Mouse (Mus musculus) left cerebral cortex, adult 2 months (tissue): ENCODE measurements at regions not wholly inside any gene's neighbourhood (a gene's known extent, or its start where the extent isn't known, plus 50 kb on each side); places are given as distances from the start of the nearest gene placed in this dataset.
"Not testable (repeated sequence)": the region's sequence is repeated elsewhere in the genome, so short reads cannot be mapped to it uniquely, and the experiment has no call there.

Experiments
- DNase-seq, 2 experiments: peaks; one replicate each; pipeline ENCODE4 v3.0.0; 2021 to 2022; ENCODE audit warnings: low spot score in 2 of 2, mixed read lengths in 1 of 2; ENCODE audit errors: extremely low spot score in 1 of 2
- H3K27ac ChIP-seq: fragments of 200-600 bp; 2 replicates; pipeline ENCODE4 v1.8.1; 2022
- H3K4me3 ChIP-seq: fragments of 200-600 bp; 2 replicates; pipeline ENCODE4 v1.8.1; 2022
- CTCF ChIP-seq: fragments of 200-600 bp; IDR thresholded peaks from 2 replicates; pipeline ENCODE4 v1.8.1; 2022; ENCODE audit warnings: antibody characterized with exemption, mild to moderate bottlenecking, moderate library complexity
- intact Hi-C: fragments of 180-260 bp; cut with DNase I; formaldehyde crosslinking; loops from one replicate; pipeline ENCODE4 v1.15.1; 2025

DNA sequence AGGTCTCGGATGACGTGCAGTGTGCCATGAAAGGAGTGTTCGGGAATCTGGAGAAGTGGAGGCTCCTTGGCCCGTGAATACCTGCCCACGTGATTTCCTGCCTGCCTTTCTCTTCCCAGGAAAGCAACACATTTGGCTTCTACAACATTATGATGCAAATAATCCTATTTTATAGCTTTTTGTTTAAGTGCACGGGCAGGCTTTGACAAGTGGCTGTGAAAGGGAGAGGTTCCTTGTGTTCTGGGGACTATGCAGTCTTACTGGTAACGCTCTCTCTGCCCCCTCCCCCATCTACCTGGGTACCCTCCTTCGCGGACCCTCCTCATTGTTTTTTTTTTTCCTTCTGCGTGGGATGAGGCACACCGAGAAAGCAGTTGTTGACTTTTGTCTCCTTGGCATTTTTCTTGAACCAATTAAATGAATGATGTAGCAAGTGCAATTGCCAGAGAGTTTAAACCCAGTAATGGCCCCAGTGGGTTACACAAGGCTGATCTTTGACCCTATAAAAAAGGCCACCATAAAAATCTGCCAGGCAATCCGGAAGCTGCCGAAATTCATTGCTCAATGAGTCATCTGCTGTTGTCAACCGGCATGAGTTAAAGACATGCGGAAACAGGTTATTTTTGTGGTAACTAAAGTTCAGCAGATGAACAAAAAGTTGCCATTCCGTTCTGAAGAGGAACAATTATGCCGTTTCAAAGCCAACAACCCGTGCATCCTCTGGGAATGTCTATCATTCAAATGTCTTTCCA, 90.7 kb downstream of the Dusp6 start:
- TF ChIP-seq CTCF: no peak
- DNase-seq: no peak
- intact Hi-C loops: no loop called here

DNA sequence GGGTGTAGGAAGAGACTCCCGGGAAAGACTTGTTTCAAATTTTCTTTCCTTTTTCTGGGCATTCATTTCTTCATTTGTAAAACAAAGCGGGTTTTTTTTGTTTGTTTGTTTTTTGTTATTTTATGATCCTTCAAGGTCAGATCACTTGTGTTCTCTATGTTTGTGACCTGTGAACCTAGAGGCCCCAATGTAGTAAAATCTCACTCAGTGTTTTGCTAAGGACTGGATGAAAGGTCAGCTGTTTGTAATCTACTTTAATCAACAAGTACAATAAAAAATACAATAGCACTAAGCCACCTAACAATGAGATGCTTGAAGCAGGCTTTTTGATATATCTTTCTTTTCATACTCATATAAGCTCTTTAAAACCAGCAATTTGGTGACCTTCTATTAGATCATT, 91.3 kb downstream of the Dusp6 start:
- intact Hi-C loops: no loop called here
- Histone ChIP-seq H3K4me3 (no peak overlapping the region), H3K27ac (no peak overlapping the region)
- no peak for TF ChIP-seq CTCF
- no peak for DNase-seq

More for the DNA sequence above, 90.7 kb downstream of the Dusp6 start:
- H3K4me3 ChIP-seq: no peak overlapping the region
- no peak overlapping the region for H3K27ac ChIP-seq

- no peak for DNase-seq
- H3K27ac ChIP-seq: no peak overlapping the region
- H3K4me3 ChIP-seq: no peak overlapping the region
- intact Hi-C loops: loop anchor here (5.0 kb wide), 1 partner anchor 42 kb away; no protein-coding TSS in a partner anchor
- no peak for TF ChIP-seq CTCF
Observed at GRCm38 (mm10) chr10:99355303-99355702, 92.3 kb downstream of the Dusp6 start.

DNA sequence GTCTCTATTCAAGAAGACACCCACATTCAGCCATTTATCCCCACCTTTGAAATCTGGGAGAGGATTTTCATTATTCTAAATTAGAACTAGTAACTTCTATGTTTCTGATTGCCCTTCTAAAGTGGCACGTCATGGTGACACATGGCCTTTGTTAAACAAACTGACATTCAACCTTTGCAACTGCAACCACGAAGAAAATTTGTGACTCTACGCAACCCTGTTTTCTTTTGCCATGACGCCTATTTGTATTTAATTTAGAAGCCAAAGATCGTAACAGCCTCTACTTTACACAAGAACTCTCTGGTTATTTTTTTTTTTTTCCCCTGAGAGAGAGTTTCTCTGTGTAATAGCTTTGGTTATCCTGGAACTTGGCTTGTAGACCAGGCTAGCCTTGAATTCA, 93.2 kb downstream of the Dusp6 start:
- no peak for DNase-seq
- intact Hi-C loops: loop anchor here (2.0 to 5.0 kb wide), 2 partner anchors 41 to 45 kb away; no protein-coding TSS in a partner anchor
- H3K4me3 ChIP-seq: no peak overlapping the region
- H3K27ac ChIP-seq: no peak overlapping the region
- TF ChIP-seq CTCF: no peak

DNA sequence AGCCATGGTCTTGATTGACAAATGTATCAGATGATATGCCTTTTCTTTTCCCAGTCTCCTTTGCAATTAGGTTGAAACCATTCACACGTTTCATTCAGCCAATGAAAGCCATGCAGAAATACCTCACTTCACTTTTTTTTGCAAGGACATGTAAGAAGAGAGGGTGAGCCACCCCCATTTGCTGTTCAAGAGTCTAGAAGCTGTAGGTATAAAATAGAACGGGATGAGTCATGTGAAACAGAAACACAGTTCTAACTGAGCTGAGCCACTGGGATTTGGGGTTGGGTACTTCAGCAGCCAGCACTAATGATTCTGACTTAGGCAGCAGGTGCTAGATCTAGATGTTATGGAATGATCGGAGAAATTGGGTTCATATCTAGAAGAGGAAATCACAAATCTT, 93.9 kb downstream of the Dusp6 start:
- TF ChIP-seq CTCF: no peak
- no peak overlapping the region for H3K27ac ChIP-seq
- no peak overlapping the region for H3K4me3 ChIP-seq
- intact Hi-C loops: loop anchor here (2.0 to 5.0 kb wide), 2 partner anchors 40 to 46 kb away; no protein-coding TSS in a partner anchor
- DNase-seq: no peak

DNA sequence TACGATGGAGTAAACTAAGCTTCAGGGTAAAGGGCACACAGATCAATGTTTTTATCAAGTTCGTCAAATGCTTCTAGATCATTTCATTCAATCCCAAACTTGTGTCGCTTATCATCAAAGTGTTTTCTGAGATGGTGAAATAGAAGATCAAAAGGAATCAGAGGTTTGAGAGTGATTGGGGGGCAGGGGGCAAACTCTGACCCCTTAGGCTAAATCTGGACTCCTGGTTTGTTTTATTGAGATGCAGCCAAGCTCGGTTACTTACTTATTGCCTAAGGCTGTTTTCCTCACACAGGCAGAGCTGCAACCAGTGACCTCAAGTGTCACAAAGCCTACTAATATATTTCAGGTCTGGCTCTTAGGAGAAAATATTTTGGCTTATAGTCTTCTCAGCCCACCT, 94.3 kb downstream of the Dusp6 start:
- Histone ChIP-seq H3K4me3 (no peak overlapping the region), H3K27ac (no peak overlapping the region)
- intact Hi-C loops: loop anchor here (2.0 to 5.0 kb wide), 2 partner anchors 40 to 47 kb away; no protein-coding TSS in a partner anchor
- no peak for DNase-seq
- no peak for TF ChIP-seq CTCF

DNA sequence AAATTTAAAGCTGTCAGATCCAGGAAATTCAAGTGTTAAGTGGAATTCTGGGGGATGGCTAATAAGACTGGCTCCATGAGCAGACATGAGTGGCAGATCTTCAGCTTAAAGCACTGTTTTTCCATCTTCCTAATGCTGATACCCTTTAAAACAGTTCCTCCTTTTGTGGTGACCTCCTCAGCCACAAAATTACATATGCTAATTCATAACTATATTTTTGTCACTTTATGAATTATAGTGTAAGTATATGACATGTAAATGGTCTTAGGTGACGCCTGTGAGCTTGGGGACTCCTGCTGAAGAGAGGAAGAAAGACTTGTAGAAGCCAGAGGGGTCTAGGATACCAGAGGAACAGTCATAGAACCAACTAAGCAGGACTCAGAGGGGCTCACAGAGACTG, 95.2 kb downstream of the Dusp6 start:
- no peak overlapping the region for H3K27ac ChIP-seq
- DNase-seq: no peak
- H3K4me3 ChIP-seq: no peak overlapping the region
- no peak for TF ChIP-seq CTCF
- intact Hi-C loops: loop anchor here (5.0 kb wide), 1 partner anchor 39 kb away; no protein-coding TSS in a partner anchor

DNA sequence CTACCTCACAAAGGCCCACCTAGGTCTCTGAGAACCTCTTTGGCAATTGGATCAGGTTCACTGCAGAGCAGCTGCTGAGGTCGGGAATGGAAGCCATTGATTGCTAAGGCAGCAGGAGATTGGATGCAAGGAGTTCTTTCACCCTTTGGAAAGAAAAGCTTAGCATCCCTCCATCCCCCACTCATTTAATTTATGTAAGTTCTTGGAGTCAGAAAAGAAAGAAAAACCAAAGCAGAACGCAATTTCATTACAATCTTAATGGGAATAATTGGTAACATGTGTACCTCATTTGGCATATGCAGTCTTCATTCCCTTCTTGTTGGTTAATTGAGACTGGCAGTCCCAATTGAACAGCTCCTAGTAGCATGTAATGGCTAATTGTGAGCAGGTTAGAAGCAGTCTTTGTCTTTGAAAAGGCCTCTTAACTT, 96.4 kb downstream of the Dusp6 start:
- DNase-seq: no peak
- intact Hi-C loops: loop anchor here (5.0 kb wide), 1 partner anchor 38 kb away; no protein-coding TSS in a partner anchor

DNA sequence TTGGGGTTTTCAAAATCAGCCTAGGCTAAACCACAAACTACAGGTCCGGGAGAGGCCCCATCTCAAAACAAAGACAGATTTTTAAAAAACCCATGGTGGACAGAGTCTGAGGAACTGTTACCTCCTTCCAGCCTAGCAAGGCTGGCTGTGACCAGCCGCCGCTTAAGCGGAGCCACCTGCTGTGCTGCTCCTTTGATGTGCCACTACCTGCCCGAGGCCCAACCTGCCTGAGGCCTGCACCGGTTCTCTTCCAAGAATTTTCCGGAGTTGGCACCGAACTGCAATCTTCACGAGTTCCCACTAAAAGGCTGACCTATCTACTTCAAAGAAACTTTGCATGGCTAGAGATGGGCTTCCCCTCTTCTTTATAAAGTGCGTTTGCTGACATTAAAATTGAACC, 97.6 kb downstream of the Dusp6 start:
- H3K27ac ChIP-seq, H3K4me3 ChIP-seq, DNase-seq, intact Hi-C loops: not testable (repeated sequence)

More for the DNA sequence above, 96.4 kb downstream of the Dusp6 start:
- Histone ChIP-seq H3K27ac (no peak overlapping the region), H3K4me3 (no peak overlapping the region)
- no peak for TF ChIP-seq CTCF

DNA sequence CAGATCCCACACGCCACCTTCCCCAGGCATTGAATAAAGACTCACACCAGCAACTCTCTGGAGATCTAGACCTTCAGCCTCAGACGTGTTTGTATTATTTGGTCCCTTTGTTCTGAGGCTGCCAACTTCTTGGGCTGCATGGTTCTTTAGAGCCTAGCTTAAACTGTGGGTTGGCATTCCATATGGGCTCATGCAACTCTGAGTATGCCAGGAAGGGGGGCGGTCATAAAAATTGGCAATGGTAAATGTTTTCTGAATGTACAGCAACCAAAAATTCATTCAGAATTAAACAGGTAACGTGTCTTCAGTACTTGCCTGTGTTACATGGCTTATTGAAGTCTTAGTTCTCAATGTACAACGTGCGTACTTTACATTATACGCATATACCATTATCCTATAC, 103.1 kb downstream of the Dusp6 start:
- intact Hi-C loops: no loop called here
- TF ChIP-seq CTCF: no peak
- no peak for DNase-seq
- no peak overlapping the region for H3K27ac ChIP-seq
- no peak overlapping the region for H3K4me3 ChIP-seq

DNA sequence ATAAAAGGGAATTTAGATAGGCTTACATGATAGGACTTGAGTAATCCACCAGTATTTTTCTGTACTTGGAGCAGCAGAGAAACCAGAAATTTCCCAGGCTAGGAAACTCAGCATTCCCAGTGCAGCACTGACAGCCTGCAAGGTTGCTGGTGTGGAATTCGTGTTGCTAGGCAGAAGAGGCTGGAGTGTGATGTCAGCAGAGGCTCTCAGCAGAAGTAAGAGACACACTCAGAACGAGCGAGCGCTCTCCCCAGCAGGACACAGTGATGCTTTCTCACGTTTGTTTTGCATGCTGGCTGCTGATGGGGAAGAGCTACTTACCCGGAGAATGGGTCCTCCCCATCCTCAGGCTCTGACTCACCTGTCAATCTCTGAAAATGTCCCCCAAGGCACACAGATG, 104.7 kb downstream of the Dusp6 start:
- Histone ChIP-seq H3K4me3 (peak overlapping the region; percentile 19; the same call in 1 of the 2 replicates), H3K27ac (peak overlapping the region; percentile 69)
- DNase-seq: peak; percentile 28 to 32
- intact Hi-C loops: no loop called here
- TF ChIP-seq CTCF: no peak

GRCm38 (mm10) chr10:99375101-99375500, 112.1 kb downstream of the Dusp6 start:
- no peak overlapping the region for H3K27ac ChIP-seq
- intact Hi-C loops: no loop called here
- DNase-seq: no peak
- no peak overlapping the region for H3K4me3 ChIP-seq
- TF ChIP-seq CTCF: no peak

GRCm38 (mm10) chr10:99376430-99376829, 113.4 kb downstream of the Dusp6 start:
- Histone ChIP-seq H3K4me3 (no peak overlapping the region), H3K27ac (0 out of 2 replicates have a peak overlapping the region, but pooled peaks have one; percentile 11)
- intact Hi-C loops: no loop called here
- peak in 1 of 2 experiments; percentile 13 for DNase-seq
- TF ChIP-seq CTCF: no peak
